Mouse (Mus musculus): ENCODE data around the gene Srm.

Srm gene

GRCm38 (mm10) chr4:148633395-148634061 is 42.2 kb downstream of the Srm start:
- no peak for DNase-seq (ENCODE audit: low spot score in 2 of 2)

GRCm38 (mm10) chr4:148635309-148635708 is 44.0 kb downstream of the Srm start:
- DNase-seq (ENCODE audit: low spot score in 2 of 2) = no peak

- no peak for DNase-seq (ENCODE audit: low spot score in 2 of 2)
Observed at GRCm38 (mm10) chr4:148638302-148638701, 47.0 kb downstream of the Srm start.

GRCm38 (mm10) chr4:148639455-148639854 is 48.2 kb downstream of the Srm start:
- DNase-seq (ENCODE audit: low spot score in 2 of 2) = no peak

- no peak for DNase-seq (ENCODE audit: low spot score in 2 of 2)
Observed at GRCm38 (mm10) chr4:148641121-148641520, 49.8 kb downstream of the Srm start.

GRCm38 (mm10) chr4:148643291-148644156 is 52.2 kb downstream of the Srm start, which contains the start of gene Gm572:
Gene Gm572, plus strand, starts transcription at chr4:148643317.
- DNase-seq (ENCODE audit: low spot score in 2 of 2) = no peak

GRCm38 (mm10) chr4:148644157-148644511 is 52.8 kb downstream of the Srm start:
- peak; percentile 57 to 69 for DNase-seq (ENCODE audit: low spot score in 2 of 2)
